Mouse (Mus musculus) CD4-positive, CD25-positive, alpha-beta regulatory T cell (primary cell): Measurements from ENCODE around the gene Tmf1. TPM values are rescaled to one million over a fixed set of nuclear protein-coding genes. Genes with fewer than 3 reads are reported as not detected.

Experiments used
- polyA plus RNA-seq: library from polyadenylated mRNA; unstranded; fragments of 100-300 nt; shearing (Covaris generic); gene quantifications from one replicate; pipeline ENCODE4 v1.2.1, GENCODE M21; 2017

Gene Tmf1
- polyA plus RNA-seq = 35.7 TPM

DNA sequence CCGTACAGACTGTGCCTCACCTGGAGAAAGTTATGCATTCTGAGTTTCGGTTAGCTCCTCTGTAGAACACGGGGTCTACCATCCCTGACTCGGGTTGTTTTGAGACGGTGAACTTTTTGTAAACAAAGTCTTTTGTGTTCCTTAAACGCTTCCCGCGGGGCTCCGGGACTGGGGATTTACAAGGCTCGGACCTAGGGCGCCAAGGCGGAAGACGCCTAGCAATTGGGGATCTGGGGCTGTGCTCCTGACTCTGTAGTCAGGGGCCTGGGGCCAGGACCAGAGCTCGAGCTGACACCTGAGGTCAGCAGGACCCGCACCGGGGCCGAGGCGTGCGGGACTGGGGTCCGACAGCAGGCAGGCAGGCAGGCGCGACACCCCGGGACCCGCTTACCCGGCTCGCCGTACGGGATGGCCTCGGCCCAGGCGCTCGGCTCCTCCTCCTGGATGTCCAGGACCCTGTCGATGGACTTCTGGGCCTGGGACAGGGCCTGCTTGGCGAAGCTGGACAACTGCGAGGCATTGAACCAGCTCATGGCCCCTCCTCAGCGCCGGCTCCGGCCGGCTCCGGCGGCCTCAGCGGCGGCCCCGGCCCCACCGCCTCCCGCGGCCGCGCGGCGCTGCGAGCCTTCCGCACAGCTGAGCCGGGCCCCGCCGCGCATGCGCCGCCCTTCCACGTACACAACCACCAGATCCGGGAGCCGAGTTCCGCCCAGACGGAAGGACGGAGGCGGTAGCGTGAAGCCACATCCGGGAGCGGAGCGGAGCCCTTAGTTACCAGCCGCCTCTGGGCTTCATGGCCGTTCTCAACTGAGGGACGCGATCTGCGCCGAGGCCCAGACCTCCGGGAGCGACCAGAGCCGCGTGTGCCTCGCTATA is at the start of gene Tmf1:
Gene Tmf1 (minus strand): TSS at position 632 of the 876 bp plus-strand sequence.

DNA sequence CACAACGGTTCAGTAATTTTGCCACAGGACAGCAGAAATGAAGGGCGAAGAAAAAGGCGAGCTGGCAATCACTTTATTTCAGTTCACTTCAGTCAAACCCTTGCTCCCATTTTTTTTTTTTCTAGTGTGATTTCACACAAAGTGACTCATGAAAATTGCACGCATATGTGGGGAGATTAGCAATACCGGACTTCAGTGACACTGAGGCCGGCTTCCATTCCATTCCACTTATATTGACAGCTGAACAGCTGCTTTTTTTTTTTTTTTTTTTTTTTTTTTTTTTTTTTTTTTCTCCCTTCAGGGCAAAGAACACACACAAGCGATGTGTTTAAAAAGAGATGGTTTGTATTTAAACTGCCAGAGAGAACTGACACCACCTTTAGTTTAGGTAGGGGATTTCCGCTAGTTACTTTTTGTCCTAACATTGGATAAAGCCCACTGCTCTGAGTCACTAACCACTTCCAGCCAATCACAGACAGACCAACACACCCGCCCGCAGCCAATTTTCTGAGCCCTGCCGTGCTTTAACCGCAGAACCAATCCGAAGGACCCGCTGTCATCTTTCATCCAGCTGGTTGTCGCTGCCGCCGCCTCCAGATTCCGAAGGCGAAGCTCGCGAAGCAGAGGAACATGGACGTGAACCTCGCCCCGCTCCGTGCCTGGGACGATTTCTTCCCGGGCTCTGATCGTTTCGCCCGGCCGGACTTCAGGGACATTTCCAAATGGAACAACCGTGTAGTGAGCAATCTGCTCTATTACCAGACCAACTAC is 31.5 kb upstream of the Tmf1 start, which contains the start of gene Arl6ip5:
Gene Arl6ip5 (plus strand): TSS at position 499 of the 771 bp plus-strand sequence.

DNA sequence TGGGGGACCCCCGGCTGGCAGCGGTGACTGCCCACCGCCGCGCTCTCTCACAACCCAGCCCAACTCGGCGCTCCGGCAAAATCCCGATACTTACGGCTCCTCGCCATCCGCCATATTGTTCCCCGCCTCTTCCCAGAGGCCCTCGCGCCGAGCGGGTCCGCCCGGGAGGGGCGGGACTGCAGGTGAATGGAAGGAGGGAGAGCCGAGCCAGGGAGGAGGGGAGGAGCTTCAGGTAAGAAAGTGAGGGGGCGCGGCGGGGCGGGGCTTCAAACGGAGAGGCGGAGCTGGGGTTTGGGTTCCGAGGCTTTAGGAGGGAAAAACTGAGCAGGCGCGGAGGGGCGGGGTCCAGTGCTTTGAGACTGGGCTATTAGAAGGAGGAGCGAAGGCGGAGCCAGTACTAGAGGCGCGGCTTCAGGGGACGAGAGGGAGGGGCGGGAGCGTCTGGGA is 26.5 kb upstream of the Tmf1 start, which contains the start of gene Uba3:
Gene Uba3 (minus strand): TSS at position 209 of the 447 bp plus-strand sequence.

DNA sequence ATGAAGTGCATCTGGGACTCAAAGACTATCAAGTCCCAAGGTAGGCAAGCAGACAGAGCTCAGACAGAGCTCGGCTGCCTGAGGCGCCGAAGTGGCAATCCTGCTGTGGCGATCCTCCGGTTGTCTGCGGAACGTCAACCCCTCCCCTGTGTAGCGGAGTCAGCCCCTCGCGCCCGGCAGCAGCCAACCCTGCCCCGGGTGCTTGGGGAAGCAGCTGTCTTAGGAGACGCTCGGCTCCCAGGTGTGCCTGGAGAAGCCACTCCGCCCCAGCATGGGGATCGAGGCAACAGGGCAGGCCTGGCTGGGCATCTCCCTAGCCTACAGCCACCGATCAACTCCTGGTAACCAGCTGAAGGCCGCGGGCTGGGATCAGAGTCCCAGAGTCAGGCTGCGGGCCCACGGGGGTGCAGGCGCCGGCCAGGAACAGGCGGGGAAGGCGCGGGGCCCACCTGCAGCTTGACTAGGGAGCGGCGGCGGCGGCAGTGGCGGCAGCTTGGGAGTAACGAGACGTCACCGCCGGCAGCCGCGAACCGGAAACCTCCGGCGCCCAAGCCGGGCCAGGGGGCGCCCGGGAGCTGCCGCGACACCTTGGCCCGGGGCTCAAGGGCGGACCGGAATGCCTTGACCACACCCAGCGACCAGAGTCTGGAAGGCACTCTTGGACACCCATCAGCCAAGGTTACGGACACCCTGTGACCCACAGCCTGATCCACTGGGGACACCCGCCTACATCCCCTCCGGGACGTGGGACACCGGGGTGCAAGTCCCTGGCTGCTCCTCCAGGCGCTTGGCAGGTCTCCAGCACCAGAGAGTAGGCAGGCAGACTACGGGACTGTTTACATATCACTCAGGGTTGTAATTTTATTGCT is 30.3 kb downstream of the Tmf1 start, which contains the start of gene Eogt:
Gene Eogt (minus strand): TSS at position 800 of the 869 bp plus-strand sequence.

Other genes starting within 250 kb of the Tmf1 start
- not detected for gene Fam19a4, start 118.7 kb downstream of the Tmf1 start, polyA plus RNA-seq
- gene Eogt, start 29.9 kb downstream of the Tmf1 start, polyA plus RNA-seq = 12.9 TPM
- 46.3 TPM for gene Uba3, start 26.5 kb upstream of the Tmf1 start, polyA plus RNA-seq
- gene Arl6ip5, start 31.6 kb upstream of the Tmf1 start, polyA plus RNA-seq = 217 TPM
- not detected for gene Lmod3, start 73.6 kb upstream of the Tmf1 start, polyA plus RNA-seq